Comparison of ENCODE assay signal across 13 mouse cellular contexts in genomic region chr11:35950011-35950410, GRCm38 (mm10). TPM values are rescaled to one million over a fixed set of nuclear protein-coding genes. Genes with fewer than 3 reads are reported as not detected.
DNase-seq lines count a peak whose midpoint lies in the region; ATAC-seq and TF ChIP-seq lines count a peak whose summit lies in the region.
"Had no signal": no experiment of that assay in that cellular context is flagged by ENCODE, and none has a peak within 500 bp of the region (broad histone marks: within the 10 kb centered on the region; RNA-seq: fewer than 3 reads in every experiment).

No protein-coding gene starts in this region.

- no peaks in the 10 kb centered on the region for H3K9me3 ChIP-seq in kidney, embryonic 14.5 days (ENCODE audit: control insufficient read depth, low read length)
- H3K9me3 ChIP-seq in embryonic facial prominence, embryonic 10.5 days, result no peaks in the 10 kb centered on the region
- H3K9me3 ChIP-seq in lung, postnatal 0 days (ENCODE audit: low read length), result no peaks in the 10 kb centered on the region
- H3K9me3 ChIP-seq in hindbrain, embryonic 13.5 days, result no peaks in the 10 kb centered on the region
- H3K9me3 ChIP-seq: limb, embryonic 10.5 days had no signal

- H3K4me1 ChIP-seq in kidney, embryonic 14.5 days (ENCODE audit: control insufficient read depth, insufficient read depth, low read length), result peaks cover 24% of the 10 kb centered on the region
- H3K4me1 ChIP-seq in embryonic facial prominence, embryonic 10.5 days, result peaks cover 49% of the 10 kb centered on the region
- H3K4me1 ChIP-seq in lung, postnatal 0 days (ENCODE audit: insufficient read depth, low read depth, low read length), result peaks cover 4% of the 10 kb centered on the region
- H3K4me1 ChIP-seq in hindbrain, embryonic 13.5 days (replicated peaks), result peaks cover 16% of the 10 kb centered on the region

- no peaks in the 10 kb centered on the region for H3K27me3 ChIP-seq in kidney, embryonic 14.5 days (ENCODE audit: control insufficient read depth, insufficient read depth, low read length)
- H3K27me3 ChIP-seq in embryonic facial prominence, embryonic 10.5 days (replicated peaks; ENCODE audit: low read depth, poor library complexity, severe bottlenecking), result no peaks in the 10 kb centered on the region
- no peaks in the 10 kb centered on the region for H3K27me3 ChIP-seq in lung, postnatal 0 days (replicated peaks; ENCODE audit: insufficient read depth, low read length)
- H3K27me3 ChIP-seq in hindbrain, embryonic 13.5 days, result no peaks in the 10 kb centered on the region

- H3K4me2 ChIP-seq in kidney, embryonic 14.5 days (replicated peaks; ENCODE audit: low read depth, low read length), result no peak overlapping the region
- H3K4me2 ChIP-seq in lung, postnatal 0 days (replicated peaks; ENCODE audit: low read depth, low read length), result no peak overlapping the region
- no peak overlapping the region for H3K4me2 ChIP-seq in hindbrain, embryonic 13.5 days

- H3K27ac ChIP-seq in kidney, embryonic 14.5 days (ENCODE audit: low read depth, low read length), result no peak overlapping the region
- peak overlapping the region; percentile 2; the same call in 1 of the 2 replicates for H3K27ac ChIP-seq in embryonic facial prominence, embryonic 10.5 days (replicated peaks)
- peak overlapping the region; percentile 88 for H3K27ac ChIP-seq in lung, postnatal 0 days (ENCODE audit: low read length)
- no peak overlapping the region for H3K27ac ChIP-seq in hindbrain, embryonic 13.5 days
- H3K27ac ChIP-seq: limb, embryonic 10.5 days had no signal

- no peak overlapping the region for H3K4me3 ChIP-seq in kidney, embryonic 14.5 days (ENCODE audit: low read length)
- no peak overlapping the region for H3K4me3 ChIP-seq in embryonic facial prominence, embryonic 10.5 days
- no peak overlapping the region for H3K4me3 ChIP-seq in lung, postnatal 0 days (ENCODE audit: low read depth, low read length)
- H3K4me3 ChIP-seq in hindbrain, embryonic 13.5 days, result no peak overlapping the region
- H3K4me3 ChIP-seq: limb, embryonic 10.5 days had no signal

- WGBS in kidney, embryonic 14.5 days, result 87% methylated on average over 3 of the region's 3 CpGs
- 92% methylated on average over 3 of the region's 3 CpGs for WGBS in embryonic facial prominence, embryonic 10.5 days
- 49% methylated on average over 3 of the region's 3 CpGs for WGBS in lung, postnatal 0 days
- WGBS in hindbrain, embryonic 13.5 days, result 92% methylated on average over 3 of the region's 3 CpGs

- TF ChIP-seq CTCF in lung, postnatal 0 days (IDR thresholded peaks at IDR 0.05), result no peak

- H3K9ac ChIP-seq in kidney, embryonic 14.5 days (ENCODE audit: low read depth, low read length), result no peak overlapping the region
- H3K9ac ChIP-seq in lung, postnatal 0 days (replicated peaks; ENCODE audit: low read depth), result no peak overlapping the region
- H3K9ac ChIP-seq in hindbrain, embryonic 13.5 days, result no peak overlapping the region; the same call in 1 of the 2 replicates

- DNase-seq in kidney, adult 8-10 months, result peak; percentile 42 to 50
- DNase-seq in NIH3T3 (ENCODE audit: low read depth), result peak; percentile 52
- DNase-seq in embryonic facial prominence, embryonic 10.5 days (ENCODE audit: low spot score), result no peak
- peak; percentile 44 for DNase-seq in lung, postnatal 0 days (ENCODE audit: low spot score)
- DNase-seq in right cerebral cortex, postnatal 4 days, result no peak
- DNase-seq: cerebellum, adult 11-12 months; gastrocnemius, postnatal 25 days; thymus, postnatal 14 days had no signal

- H3K36me3 ChIP-seq in kidney, embryonic 14.5 days (ENCODE audit: control insufficient read depth, insufficient read depth, low read length), result no peaks in the 10 kb centered on the region
- H3K36me3 ChIP-seq in embryonic facial prominence, embryonic 10.5 days (replicated peaks), result no peaks in the 10 kb centered on the region
- H3K36me3 ChIP-seq in lung, postnatal 0 days (ENCODE audit: insufficient read depth, low read length), result no peaks in the 10 kb centered on the region
- H3K36me3 ChIP-seq in hindbrain, embryonic 13.5 days, result no peaks in the 10 kb centered on the region
- H3K36me3 ChIP-seq: limb, embryonic 10.5 days had no signal

- no peak for TF ChIP-seq EP300 in lung, postnatal 0 days (IDR thresholded peaks at IDR 0.05)

- ATAC-seq in kidney, embryonic 14.5 days (ENCODE audit: low FRiP score, low TSS enrichment), result no peak
- ATAC-seq in lung, postnatal 0 days, result no peak
- ATAC-seq in hindbrain, embryonic 13.5 days (ENCODE audit: low FRiP score), result no peak
- ATAC-seq: CD4-positive, CD25-positive, alpha-beta regulatory T cell, adult 4 months; hindbrain, embryonic 16.5 days had no signal

RNA-seq across cellular contexts. Expression of gene Wwc1, which starts 30.3 kb away (rescaled TPM):
- 5.0 and 9.5 TPM in 2 replicates for polyA plus RNA-seq in kidney, embryonic 14.5 days (2014; fragmentation: Nextera tagmentation; extraction: Ambion mirVana)
- 4.2 and 4.4 TPM in 2 replicates for polyA plus RNA-seq in embryonic facial prominence, embryonic 10.5 days (2016; fragmentation: Nextera tagmentation; extraction: Ambion mirVana)
- polyA plus RNA-seq in lung, postnatal 0 days (2015; fragmentation: Nextera tagmentation; extraction: Ambion mirVana), result 22.1 and 31.0 TPM in 2 replicates
- polyA plus RNA-seq in hindbrain, embryonic 13.5 days (2015; fragmentation: Nextera tagmentation; extraction: Ambion mirVana), result 6.7 and 7.1 TPM in 2 replicates

Comparison
In these comparisons a context has a peak if more than half of its experiments do, and no peak if none do; other contexts are left out.
1. DNase-seq: peak in kidney, adult 8-10 months (2 of 2), NIH3T3 (single experiment) and lung, postnatal 0 days (single experiment); none in embryonic facial prominence, embryonic 10.5 days (single experiment) and right cerebral cortex, postnatal 4 days (single experiment).
2. H3K27ac ChIP-seq: peak in embryonic facial prominence, embryonic 10.5 days (single experiment) and lung, postnatal 0 days (single experiment); none in kidney, embryonic 14.5 days (single experiment) and hindbrain, embryonic 13.5 days (single experiment).